Mouse (Mus musculus) heart, postnatal 0 days (tissue): ENCODE data around the gene Bcl11a.

Experiments
- CTCF ChIP-seq: IDR thresholded peaks from 2 replicates; pipeline ENCODE4 v1.5.1; 2016; ENCODE audit warnings: antibody characterized with exemption, control low read depth, low read depth
- EP300 ChIP-seq: IDR thresholded peaks from 2 replicates; pipeline ENCODE4 v1.6.1; 2016; ENCODE audit warnings: antibody characterized with exemption, low read depth

DNA sequence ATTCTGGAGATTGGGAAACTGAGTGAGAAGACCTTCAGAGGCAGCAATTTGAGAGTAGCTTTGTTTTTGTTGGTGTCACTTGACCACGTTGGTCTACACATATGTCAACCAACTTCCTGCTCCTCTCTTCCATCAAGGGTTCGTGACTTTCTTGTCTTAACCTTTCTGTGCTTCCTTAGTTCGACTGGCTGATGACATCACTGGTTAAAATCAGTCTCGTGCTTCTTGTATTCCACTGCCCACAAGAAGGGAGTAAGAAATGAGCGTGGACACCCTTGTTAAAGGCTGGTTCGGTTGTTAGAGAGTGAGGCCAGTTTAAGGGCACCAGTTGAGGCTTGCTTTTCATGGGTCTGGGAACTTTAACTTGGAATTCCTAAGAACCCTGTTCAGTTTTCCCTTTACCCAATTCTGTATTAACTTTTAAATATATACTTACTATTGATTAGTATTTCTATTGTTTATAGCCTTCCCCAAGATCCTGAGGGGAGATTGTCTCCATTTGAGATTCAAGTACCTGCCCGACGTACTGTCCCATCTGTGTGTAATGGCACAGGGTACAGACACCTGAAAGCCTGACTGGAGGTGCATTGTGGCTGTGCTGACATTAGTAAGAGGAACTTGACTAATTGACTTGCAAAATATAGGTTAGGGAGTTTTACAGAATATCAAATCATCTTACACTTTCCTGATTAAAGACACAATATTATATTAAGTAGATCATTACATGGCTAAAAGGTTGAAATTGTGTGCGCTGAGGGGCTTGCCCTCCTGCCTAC lies 60.9 kb downstream of the Bcl11a start:
- no peak for TF ChIP-seq EP300
- TF ChIP-seq CTCF, result no peak
